Mouse (Mus musculus): ENCODE results near the gene Kng1.

The Kng1 gene

DNA sequence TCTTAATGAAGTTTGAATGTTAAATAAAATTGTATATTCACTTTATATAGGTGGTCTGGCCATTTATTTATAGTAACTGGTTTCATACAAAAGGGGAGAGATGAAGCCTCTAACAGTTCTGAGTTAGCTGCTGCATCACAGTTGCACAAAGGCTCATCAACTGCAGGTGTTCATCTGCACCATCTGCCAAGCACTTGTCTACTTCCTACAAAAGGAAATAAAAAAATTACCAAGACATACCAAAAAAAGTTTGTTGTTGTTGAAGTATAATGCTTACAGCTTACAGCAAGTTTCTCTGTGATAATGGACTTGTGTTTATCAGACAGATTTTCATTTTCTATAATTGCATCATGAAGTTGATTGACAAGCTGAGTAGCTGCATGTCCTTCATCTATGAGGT, 56.2 kb downstream of the Kng1 start:
- DNase-seq (ENCODE audit: low read depth, low spot score), result no peak

DNA sequence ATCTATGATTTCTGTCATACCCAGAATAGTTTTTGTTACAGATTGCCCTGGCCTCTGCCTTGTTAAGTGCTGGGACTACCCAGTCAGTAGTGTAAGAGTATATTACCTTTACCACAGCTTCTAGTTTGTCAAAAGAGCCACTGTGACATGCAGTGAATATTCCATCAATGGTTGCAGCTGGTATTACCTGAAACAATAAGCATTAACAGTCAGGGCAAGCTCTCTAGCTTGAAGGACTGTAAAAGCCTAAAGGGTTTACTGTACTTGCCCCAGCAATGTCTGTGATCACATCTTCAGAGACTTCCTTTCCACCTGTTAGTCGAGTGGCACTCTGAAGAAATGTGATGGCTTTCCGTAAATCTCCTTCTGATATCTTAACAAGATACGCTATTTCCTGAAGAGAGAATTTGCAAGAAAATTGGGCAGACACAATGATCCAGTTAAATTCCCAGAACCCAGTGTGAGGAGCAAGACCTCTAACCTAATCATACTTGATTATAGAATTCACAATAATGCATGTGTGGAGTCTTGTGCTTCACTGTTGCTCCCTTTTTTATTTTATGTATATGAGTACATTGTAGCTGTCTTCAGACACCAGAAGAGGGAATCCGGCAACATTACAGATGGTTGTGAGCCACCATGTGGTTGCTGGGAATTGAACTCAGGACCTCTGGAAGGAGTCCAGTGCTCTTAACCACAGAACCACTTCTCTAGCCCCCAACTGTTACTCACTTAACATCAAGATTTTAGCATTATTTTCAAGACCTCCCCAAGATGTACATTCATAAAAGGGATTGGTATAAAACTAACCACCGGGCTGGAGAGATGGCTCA, 56.9 kb downstream of the Kng1 start:
- DNase-seq (ENCODE audit: low read depth, low spot score), result no peak

DNA sequence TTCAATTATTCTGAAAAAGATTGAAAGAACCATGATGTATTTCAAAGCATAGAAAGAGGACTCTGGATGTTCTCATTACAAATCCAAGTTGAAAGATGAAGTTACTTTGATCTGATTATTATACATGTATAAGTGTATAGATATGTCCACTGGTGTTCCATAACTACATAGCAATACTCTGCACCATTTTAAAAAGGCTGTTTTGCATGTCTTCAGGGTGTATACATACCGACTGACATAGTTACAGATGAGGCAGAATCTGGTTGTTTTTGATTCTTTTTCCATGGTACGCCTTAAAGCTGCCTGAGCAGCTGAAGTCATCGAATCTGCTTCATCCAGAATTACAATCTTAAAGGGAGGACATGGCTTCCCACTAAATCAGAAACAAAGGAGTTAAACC, 57.8 kb downstream of the Kng1 start:
- DNase-seq (ENCODE audit: low read depth, low spot score), result no peak

DNA sequence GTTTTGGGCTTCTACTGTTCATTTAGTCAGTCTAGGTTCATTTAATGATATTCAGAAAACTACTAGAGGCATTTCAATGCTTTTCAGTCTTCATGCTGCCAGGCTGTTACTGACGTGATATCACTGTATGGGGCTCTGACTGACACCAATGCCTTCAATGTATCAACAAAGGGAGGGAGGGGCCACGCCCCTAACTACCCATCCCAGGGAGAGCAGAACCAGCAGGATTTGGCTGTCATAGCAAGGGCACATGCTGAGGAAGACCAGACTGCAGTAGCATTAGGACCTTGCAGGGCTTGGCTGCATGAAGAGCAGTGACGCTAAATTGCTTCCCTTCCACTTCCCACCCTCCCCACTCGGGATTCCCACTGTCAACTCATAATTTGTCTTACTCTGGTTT, 59.5 kb downstream of the Kng1 start:
- DNase-seq (ENCODE audit: low read depth, low spot score), result no peak

DNA sequence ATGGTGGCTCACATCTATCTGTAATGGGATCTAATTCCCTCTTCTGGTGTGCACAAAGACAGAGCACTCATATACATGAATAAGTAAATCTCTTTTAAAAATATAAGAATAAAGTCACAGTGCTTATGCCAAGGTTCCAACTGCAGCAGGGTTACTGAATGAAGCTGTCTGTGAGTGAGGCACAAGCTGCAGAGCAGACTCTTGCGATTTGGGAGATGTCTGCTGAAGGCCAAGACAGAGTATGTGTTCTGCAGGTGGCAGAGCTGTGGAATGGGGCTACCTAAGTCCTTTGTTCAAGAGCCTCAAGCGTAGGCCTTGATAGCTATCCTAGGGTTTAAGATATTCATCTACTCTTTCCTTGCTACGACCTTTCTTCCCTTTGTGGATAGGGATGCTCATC, 64.8 kb downstream of the Kng1 start:
- DNase-seq (ENCODE audit: low read depth, low spot score), result no peak

DNA sequence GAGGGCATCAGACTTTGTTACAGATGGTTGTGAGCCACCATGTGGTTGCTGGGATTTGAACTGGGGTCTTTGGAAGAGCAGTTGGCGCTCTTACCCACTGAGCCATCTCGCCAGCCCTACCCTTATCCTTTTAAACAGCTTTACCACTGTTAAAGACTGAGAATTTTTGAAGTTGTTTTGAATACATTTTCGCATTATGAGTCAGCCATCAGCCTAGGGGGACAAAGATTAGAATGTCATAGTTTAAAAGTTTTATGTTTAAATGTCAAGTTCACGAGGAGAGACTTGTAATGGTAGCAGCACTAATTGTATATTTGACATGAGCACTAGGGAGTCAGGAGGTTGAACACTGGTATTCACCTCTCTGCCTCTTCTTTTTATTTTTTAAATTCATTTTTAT, 65.4 kb downstream of the Kng1 start:
- no peak for DNase-seq (ENCODE audit: low read depth, low spot score)

DNA sequence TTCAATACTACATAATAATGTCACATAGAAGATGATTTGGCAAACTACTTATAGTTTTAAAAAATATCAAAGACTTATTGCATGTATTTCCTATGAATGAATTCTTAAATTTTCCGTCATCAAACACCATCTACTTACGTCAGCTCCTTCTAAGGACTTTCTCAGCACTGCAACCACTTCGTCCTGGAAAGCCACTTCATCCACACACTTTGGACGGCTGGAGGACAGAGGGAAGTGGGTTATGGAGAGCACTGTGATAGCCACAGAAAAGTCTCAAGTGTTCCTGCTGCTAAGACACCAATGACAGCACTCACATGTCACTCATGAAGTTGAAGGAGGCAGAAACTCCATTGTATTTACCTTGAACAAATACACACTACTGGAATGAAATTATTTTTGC, 66.7 kb downstream of the Kng1 start:
- no peak for DNase-seq (ENCODE audit: low read depth, low spot score)

DNA sequence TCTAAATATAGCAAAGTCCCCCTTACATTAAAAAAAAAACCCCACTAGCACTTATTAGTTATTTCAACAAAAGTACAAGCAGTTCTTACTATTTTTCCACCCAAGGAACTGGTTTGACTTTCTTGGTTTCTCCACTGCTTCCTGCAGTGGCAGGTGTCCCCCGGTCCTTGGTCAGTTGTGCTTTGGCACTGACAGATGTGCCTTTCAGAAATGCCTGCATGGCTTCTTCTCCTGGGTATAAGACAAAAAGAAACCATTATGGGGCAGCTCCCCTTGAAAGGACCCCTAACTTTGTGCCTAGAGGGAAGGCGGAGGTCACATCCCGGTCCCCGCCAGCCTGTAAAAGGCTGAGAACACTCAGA, 69.6 kb downstream of the Kng1 start:
- DNase-seq (ENCODE audit: low read depth, low spot score), result no peak

DNA sequence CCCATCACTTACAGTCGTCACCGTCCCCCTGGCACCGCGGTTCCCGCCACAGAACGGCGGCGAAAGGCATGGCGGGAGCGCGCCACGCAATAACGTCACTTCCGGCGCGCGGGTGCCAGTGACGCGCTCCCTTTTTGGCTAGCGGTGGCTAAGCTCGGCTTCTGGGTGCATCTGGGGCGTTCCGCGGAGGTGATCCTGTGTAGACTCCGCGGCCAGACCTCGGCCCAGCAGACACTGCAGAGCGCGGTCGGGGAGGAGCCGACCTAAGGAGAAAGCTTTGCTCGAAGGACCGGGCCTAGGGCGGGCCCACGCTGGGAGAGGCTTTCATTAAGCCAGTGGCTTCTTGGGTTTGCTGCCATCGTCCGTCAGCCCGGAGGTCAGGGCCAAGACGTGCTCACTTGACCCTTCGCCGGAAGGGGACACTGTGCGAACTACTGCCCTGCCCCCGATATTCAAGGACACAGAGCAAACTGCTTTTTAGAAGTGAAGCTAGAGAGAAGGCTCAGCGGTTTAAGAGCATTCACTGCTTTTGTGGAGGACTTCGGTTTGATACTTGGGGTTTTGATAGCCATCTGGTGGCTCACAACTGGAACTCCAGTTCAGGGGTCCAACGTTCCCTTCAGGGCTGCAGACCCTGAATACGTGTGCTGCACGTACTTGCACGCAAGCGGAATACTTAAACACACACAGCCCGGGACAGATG, 70.2 kb downstream of the Kng1 start, which contains the start of gene Rfc4:
Gene Rfc4, minus strand, starts transcription at position 65 of the 703 bp plus-strand sequence.
- peak; percentile 94 for DNase-seq (ENCODE audit: low read depth, low spot score)

DNA sequence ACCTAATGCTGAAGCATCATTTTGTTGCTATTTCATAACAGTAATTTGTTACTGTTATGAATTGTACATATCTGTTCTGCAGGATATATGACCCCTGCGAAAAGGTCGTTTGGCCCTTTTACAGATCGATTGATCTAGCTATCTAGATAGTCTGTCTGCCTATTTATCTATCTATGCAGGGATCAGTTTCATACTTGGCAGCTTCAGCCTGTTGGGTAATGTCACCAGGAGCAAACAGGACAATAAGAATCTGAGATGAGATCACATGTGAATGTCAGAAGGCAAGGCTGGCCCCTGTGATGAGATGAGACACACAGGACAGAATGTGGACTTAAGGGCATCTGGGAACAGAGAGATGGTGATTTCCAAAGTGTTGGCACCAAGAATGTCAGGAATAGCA, 72.6 kb downstream of the Kng1 start:
- no peak for DNase-seq (ENCODE audit: low read depth, low spot score)

Data from CD4-positive, CD25-positive, alpha-beta regulatory T cell, adult 2 months (primary cell).